Comparison of ENCODE assay signal across 28 mouse cellular contexts in genomic region chr6:144158637-144159036, GRCm38 (mm10).
"Had no signal": no experiment of that assay in that cellular context is flagged by ENCODE, and none has a peak within 500 bp of the region (broad histone marks: within the 10 kb centered on the region; RNA-seq: fewer than 3 reads in every experiment).

No protein-coding gene starts in this region.

- H3K36me3 ChIP-seq: embryonic facial prominence, embryonic 12.5 days; embryonic facial prominence, embryonic 13.5 days; embryonic facial prominence, embryonic 15.5 days; forebrain, embryonic 15.5 days; heart, embryonic 10.5 days had no signal

- H3K9me3 ChIP-seq: embryonic facial prominence, embryonic 10.5 days; embryonic facial prominence, embryonic 12.5 days; embryonic facial prominence, embryonic 13.5 days; embryonic facial prominence, embryonic 15.5 days; forebrain, embryonic 10.5 days; forebrain, embryonic 12.5 days; forebrain, embryonic 13.5 days; forebrain, embryonic 15.5 days; heart, embryonic 10.5 days had no signal

- H3K4me3 ChIP-seq: embryonic facial prominence, embryonic 10.5 days; embryonic facial prominence, embryonic 12.5 days; embryonic facial prominence, embryonic 13.5 days; embryonic facial prominence, embryonic 15.5 days; erythroblast, embryonic 14.5 days; forebrain, embryonic 10.5 days; forebrain, embryonic 12.5 days; forebrain, embryonic 13.5 days; forebrain, embryonic 15.5 days; gastrocnemius, adult 2 months; heart, adult 2 months; heart, embryonic 10.5 days had no signal

- H3K9ac ChIP-seq: embryonic facial prominence, embryonic 12.5 days; embryonic facial prominence, embryonic 13.5 days; embryonic facial prominence, embryonic 15.5 days; forebrain, embryonic 12.5 days; forebrain, embryonic 13.5 days; forebrain, embryonic 15.5 days; forebrain, postnatal 0 days had no signal

- H3K4me2 ChIP-seq: embryonic facial prominence, embryonic 12.5 days; embryonic facial prominence, embryonic 13.5 days; embryonic facial prominence, embryonic 15.5 days; forebrain, embryonic 12.5 days; forebrain, embryonic 13.5 days; forebrain, embryonic 15.5 days; heart, embryonic 11.5 days had no signal

- H3K27ac ChIP-seq: embryonic facial prominence, embryonic 10.5 days; embryonic facial prominence, embryonic 12.5 days; embryonic facial prominence, embryonic 13.5 days; embryonic facial prominence, embryonic 15.5 days; forebrain, embryonic 10.5 days; forebrain, embryonic 12.5 days; forebrain, embryonic 13.5 days; forebrain, embryonic 15.5 days; gastrocnemius, adult 2 months; heart, adult 2 months; heart, embryonic 10.5 days had no signal

- H3K27me3 ChIP-seq: embryonic facial prominence, embryonic 12.5 days; embryonic facial prominence, embryonic 13.5 days; embryonic facial prominence, embryonic 15.5 days; forebrain, embryonic 12.5 days; forebrain, embryonic 13.5 days; forebrain, embryonic 15.5 days had no signal

- DNase-seq: cerebellum, adult 8-10 months; cerebellum, adult 9-10 months; cerebellum, adult 9-11 months; cerebellum, postnatal 10 days; cerebellum, postnatal 14 days; cerebellum, postnatal 25 days; cerebellum, postnatal 36 days; embryo, embryonic 11 days; forebrain, postnatal 0 days; gastrocnemius, adult 2 months; gastrocnemius, postnatal 10 days; gastrocnemius, postnatal 14 days; gastrocnemius, postnatal 25 days; gastrocnemius, postnatal 36 days; heart, adult 18-20 months; heart, adult 2 months had no signal

- H3K4me1 ChIP-seq: embryonic facial prominence, embryonic 13.5 days; embryonic facial prominence, embryonic 15.5 days had no signal

- ATAC-seq: forebrain, embryonic 13.5 days; forebrain, embryonic 14.5 days; forebrain, embryonic 15.5 days; forebrain, postnatal 0 days had no signal
